Mouse (Mus musculus): ENCODE data around the gene Zfp811. TPM values are rescaled to one million over a fixed set of nuclear protein-coding genes. Genes with fewer than 3 reads are reported as not detected.
A peak's percentile ranks its signal among the peaks of the same experiment; 100 is the strongest.

Gene Zfp811
- not detected in 2 replicates for total RNA-seq (2017)

DNA sequence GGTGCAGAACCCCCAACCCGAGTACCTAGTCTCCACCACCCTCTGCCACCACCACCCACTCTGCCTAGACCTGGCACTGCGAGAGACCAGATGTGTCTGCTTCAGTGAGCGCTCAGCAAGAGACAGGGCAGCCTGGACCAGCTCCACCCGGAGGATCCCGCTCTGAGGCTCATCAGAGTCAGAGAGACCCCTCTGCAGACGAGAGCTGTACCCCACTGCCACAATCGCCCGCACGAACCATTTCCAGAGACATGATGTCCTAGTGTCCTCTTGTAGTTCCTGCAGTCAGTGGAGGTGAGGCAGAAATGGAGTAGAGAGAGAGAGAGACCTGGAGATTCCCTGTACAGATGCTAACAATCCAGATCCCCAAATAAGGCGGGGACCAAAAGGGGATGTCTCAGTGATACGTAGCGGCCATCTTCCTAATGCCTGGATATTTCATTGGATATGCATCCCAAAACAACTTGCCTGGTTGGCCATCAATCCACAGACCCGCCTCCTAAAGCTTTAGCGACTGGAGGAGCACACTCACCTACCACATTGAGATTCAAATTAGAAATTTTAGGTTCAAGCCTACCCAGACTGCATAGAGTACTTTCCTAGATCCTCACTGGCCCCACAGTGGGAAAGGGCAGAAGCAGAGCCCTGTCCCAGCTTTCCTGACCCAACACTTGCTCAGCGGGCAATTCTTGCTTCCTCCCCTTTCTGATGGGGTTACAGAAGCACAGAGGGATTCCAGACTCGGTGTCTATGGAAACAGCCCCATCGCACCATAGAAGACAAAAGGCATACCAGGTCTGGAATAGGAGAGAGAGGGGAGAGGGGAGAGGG is at the start of gene Zfp811:
Gene Zfp811, minus strand, starts transcription at position 388 of the 831 bp plus-strand sequence.
- no peak for ATAC-seq (replicated peaks; ENCODE audit: low read depth, poor library complexity, severe bottlenecking)

DNA sequence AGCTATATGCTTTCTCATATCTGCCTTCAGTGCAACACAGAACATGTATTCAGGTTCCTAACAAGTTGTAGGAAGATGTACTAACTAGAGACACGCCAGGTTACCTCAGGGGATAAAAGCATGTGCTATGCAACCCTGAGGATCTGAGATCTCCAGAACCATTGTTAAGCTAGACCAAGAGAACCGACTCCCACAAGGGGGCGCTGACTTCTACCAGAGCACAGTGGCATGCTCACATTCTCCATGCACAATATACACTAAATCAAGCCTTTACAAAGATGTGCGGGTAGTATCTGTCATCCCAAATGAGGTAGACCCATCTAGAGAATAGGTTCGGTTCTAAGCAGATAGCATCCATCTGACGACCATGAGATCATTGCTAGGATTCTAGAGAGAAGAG is 47.0 kb upstream of the Zfp811 start:
- ATAC-seq (replicated peaks; ENCODE audit: low read depth, poor library complexity, severe bottlenecking) = peak; percentile 81

DNA sequence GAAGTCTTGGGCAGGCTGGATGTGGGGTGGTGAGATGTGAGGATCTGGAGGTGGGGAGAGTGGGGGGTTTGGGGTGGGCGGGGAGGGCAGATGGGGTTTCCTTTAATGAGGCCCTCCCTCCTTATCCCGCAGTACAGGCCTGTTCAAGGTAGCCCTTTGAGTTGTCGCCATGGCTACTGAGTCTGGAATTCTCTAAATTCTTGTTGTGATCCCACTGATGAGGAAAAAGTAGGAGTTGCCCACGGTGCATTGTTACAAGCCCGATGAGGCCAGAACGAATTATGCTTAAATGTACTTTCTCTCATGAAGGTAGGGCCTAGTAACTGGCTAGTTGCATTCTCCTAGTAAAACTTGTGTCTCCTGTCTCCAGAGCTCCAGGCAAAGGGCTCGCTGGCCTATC is 41.9 kb upstream of the Zfp811 start:
- no peak for ATAC-seq (replicated peaks; ENCODE audit: low read depth, poor library complexity, severe bottlenecking)

DNA sequence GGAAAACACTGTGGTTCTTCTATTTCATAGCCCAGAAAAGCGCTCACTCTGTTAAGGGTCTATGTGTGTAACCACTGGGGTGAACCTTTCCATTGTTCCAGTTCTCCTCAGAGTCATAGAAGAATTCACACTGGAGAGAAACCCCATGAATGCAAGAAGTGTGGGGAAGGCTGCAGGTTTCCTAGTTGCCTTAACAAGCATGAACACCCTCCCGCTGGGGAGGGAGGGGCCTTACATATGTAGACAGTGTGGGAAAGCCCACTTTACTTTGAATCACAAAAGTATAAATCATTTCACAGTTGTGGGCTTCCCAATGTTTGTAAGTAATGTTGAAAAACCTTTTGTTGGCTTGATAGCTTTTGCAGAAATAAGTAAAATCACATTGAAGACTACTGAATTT is 31.7 kb upstream of the Zfp811 start:
- no peak for ATAC-seq (replicated peaks; ENCODE audit: low read depth, poor library complexity, severe bottlenecking)

GRCm38 (mm10) chr17:32839083-32839802 is 29.5 kb upstream of the Zfp811 start:
- no peak for ATAC-seq (replicated peaks; ENCODE audit: low read depth, poor library complexity, severe bottlenecking)

GRCm38 (mm10) chr17:32830418-32830782 is 20.7 kb upstream of the Zfp811 start:
- no peak for ATAC-seq (replicated peaks; ENCODE audit: low read depth, poor library complexity, severe bottlenecking)

GRCm38 (mm10) chr17:32829540-32830417 is 20.0 kb upstream of the Zfp811 start, which contains the start of gene Zfp799:
Zfp799 (minus strand) TSS chr17:32830261.
- peak; percentile 100 for ATAC-seq (replicated peaks; ENCODE audit: low read depth, poor library complexity, severe bottlenecking)

GRCm38 (mm10) chr17:32816074-32816784 is 6.5 kb upstream of the Zfp811 start:
- no peak for ATAC-seq (replicated peaks; ENCODE audit: low read depth, poor library complexity, severe bottlenecking)

DNA sequence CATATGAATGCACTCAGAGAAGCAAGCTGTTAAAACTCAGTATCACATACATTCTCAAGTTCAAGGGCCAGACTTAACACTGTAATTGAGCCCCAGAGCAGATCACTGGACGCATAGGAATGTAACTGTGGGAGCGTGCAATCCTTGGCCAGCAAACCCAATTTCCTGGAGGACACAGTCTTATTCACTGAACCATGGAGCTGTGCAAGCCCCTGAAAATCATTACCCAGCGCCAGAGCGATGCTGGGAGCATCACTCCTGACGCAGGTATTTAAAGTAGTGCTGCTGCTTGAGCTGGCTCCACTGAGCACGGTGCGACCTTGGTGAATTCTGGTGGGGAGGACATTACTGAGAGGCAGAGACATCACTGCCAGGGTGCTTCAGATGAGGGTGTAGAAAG is 4.4 kb upstream of the Zfp811 start:
- no peak for ATAC-seq (replicated peaks; ENCODE audit: low read depth, poor library complexity, severe bottlenecking)

GRCm38 (mm10) chr17:32810648-32811047 is 917 bp upstream of the Zfp811 start:
- no peak for ATAC-seq (replicated peaks; ENCODE audit: low read depth, poor library complexity, severe bottlenecking)

GRCm38 (mm10) chr17:32808921-32809320 is 810 bp downstream of the Zfp811 start:
- no peak for ATAC-seq (replicated peaks; ENCODE audit: low read depth, poor library complexity, severe bottlenecking)

GRCm38 (mm10) chr17:32789244-32789643 is 20.5 kb downstream of the Zfp811 start:
- no peak for ATAC-seq (replicated peaks; ENCODE audit: low read depth, poor library complexity, severe bottlenecking)

DNA sequence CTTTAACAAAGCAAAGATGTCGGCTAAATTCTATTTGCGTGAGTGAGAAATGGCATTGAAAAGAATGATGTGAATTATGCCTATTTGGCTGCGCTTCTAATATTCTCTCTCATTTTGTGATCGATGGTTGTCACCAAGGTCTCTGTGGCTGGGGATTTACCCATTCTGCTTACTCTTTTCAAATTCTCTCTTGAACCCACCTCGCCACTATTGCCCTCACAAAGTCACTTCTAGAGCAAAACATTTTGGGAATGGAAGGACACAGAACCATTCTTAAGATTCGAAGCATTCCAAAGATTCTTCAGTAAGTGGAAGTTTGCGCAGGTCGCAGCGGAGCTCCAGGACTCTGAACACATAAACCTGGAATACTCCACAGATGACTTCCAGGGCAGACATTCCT is 21.2 kb downstream of the Zfp811 start:
- ATAC-seq (replicated peaks; ENCODE audit: low read depth, poor library complexity, severe bottlenecking) = no peak

GRCm38 (mm10) chr17:32788094-32788559 is 21.6 kb downstream of the Zfp811 start, which contains the start of gene Zfp871:
Zfp871 (minus strand) TSS chr17:32788287.
- peak; percentile 99 for ATAC-seq (replicated peaks; ENCODE audit: low read depth, poor library complexity, severe bottlenecking)

- peak; percentile 67 for ATAC-seq (replicated peaks; ENCODE audit: low read depth, poor library complexity, severe bottlenecking)
These were observed 22.2 kb downstream of the Zfp811 start for GRCm38 (mm10) chr17:32787436-32788093.

DNA sequence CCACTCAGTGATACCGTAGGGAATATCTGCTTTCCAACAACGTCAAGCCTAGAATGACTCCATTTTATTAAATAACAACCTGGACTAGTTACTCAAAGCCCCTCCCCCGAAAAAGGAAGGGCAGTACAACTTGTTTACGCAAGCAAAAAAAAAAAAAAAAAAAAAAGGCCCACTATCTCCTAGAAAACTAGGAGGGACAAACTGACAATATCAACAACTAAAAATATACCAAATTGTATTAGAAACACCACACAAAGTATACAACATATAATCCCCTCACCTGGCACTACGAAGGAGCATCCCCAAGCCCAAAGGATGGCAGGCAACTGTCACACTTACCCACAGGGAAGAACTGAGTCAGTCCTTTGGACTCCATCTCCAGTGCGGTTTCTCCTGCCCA is 22.8 kb downstream of the Zfp811 start:
- no peak for ATAC-seq (replicated peaks; ENCODE audit: low read depth, poor library complexity, severe bottlenecking)

- no peak for ATAC-seq (replicated peaks; ENCODE audit: low read depth, poor library complexity, severe bottlenecking)
These were observed 24.1 kb downstream of the Zfp811 start for GRCm38 (mm10) chr17:32785656-32786055.

DNA sequence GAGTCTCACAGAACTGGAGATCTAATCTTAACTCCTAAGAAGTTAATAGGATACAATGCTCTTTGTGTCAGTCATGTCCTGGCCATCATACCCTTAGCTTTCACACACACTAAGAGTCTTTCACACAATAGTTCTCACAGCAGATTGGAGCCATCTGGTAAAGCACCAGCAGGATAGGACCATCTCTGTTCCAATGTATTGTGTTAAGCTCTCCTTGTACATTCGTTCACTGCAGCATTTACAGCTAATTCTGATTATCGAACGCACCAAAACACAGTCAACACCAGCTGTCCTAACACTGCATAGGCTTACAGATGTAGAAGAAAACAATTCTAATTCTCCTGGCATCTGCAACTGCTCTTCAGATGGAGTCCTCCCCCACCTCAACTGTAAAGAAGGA is 32.2 kb downstream of the Zfp811 start:
- no peak for ATAC-seq (replicated peaks; ENCODE audit: low read depth, poor library complexity, severe bottlenecking)

- no peak for ATAC-seq (replicated peaks; ENCODE audit: low read depth, poor library complexity, severe bottlenecking)
These were observed 38.5 kb downstream of the Zfp811 start for GRCm38 (mm10) chr17:32771213-32771612.
